Mouse (Mus musculus) adrenal gland, adult 18-20 months (tissue): ENCODE measurements around the gene Tbx3. TPM values are rescaled to one million over a fixed set of nuclear protein-coding genes. Genes with fewer than 3 reads are reported as not detected.

ENCODE experiments used
- DNase-seq, 2 experiments: peaks; one replicate each; pipeline ENCODE4 v3.0.0; 2021 to 2022; ENCODE audit warnings: low spot score in 2 of 2
- total RNA-seq, 2 experiments: library from RNA; stranded (reverse); gene quantifications; 1 replicate in 1 of 2; 2 replicates in 1 of 2; pipeline ENCODE4 v1.2.3; 2021

Tbx3 gene
- total RNA-seq, 2 experiments from 2014 or later = 298 to 307 TPM

DNA sequence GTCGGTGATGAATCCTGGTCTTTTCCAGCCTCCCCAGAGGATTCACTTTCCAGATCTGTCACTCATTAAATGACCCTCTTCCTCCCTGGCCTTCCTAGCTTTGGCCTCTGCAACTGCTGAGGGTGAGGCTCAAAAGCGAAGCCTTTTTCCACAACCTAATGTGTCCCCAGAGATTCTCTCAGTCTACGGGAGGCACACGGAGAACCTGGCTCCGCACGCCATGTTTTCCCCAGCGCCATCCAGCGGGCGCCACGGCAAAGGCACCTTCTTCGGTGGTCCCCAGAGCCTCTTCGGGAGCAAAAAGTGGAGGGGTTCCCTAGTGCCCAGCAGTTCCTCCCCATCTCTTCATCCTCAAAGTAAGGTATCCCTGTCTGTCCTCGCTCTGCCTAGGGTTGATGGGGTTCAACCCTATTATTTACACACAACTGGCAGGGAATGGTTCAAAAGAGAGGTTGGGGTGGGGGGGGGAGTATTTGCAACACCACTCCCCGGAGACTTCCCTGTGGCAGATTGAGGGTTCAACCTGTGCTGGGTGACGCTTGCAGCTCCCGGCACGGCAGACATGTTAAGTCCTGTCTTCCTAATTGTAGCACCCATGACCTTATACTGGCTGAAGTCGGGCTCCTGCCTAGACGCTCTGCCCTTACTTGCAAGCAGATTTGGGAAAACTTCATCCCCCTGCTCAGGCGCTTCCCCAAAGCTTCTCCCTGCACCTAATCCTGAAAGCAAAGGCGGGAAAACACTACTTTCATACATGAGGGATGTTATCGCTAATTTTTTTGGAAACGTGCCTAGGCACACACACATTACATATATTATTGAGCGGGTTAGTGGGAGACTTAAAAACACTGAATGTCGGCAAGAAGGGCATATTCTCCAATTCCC lies 9.7 kb upstream of the Tbx3 start:
- no peak for DNase-seq

- no peak for DNase-seq
These were observed 9.0 kb upstream of the Tbx3 start for GRCm38 (mm10) chr5:119661474-119661873.

- no peak for DNase-seq
These were observed 8.1 kb upstream of the Tbx3 start for GRCm38 (mm10) chr5:119662326-119662725.

DNA sequence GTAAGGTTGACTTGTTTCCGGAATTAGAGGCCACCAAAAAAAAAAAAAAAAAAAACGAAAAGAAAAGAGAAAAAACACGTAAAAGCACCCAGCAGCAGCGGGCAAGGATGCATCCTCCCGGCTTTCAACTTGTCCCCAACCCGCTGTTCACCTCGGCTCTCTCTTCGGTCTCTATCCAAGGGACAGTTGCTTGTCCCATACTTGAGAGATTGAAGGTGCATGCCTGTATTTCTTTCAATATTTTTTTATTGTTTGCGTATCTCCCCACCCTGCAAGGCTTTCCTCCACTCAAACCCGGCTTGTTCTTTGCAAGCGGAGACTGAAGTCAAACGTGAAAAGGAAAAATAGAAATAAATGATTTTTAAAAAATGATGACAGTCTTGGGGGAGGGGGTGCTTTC lies 7.7 kb upstream of the Tbx3 start:
- no peak for DNase-seq

GRCm38 (mm10) chr5:119663241-119663640 lies 7.2 kb upstream of the Tbx3 start:
- peak in 1 of 2 experiments; percentile 21 for DNase-seq

DNA sequence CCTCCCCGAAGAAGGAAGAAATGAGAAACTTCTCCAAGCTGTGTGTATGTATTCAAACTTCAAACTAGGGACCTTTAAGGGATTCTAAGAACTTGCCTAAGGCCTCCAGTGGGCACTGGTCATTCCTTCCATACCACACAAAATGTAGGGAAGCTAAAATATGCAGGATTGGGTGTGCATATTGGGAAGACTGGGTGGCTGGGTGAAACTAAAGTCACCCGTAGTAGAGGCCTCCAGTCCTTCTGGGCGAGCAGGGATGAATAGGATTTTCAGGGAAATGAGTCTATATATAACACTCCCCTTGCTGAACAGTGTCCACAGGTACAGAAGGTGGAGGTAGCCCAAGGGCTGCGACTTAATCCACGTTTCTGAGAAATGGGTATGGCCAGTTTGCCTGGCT lies 6.7 kb upstream of the Tbx3 start:
- DNase-seq = no peak

GRCm38 (mm10) chr5:119665739-119666138 lies 4.7 kb upstream of the Tbx3 start:
- DNase-seq = no peak

DNA sequence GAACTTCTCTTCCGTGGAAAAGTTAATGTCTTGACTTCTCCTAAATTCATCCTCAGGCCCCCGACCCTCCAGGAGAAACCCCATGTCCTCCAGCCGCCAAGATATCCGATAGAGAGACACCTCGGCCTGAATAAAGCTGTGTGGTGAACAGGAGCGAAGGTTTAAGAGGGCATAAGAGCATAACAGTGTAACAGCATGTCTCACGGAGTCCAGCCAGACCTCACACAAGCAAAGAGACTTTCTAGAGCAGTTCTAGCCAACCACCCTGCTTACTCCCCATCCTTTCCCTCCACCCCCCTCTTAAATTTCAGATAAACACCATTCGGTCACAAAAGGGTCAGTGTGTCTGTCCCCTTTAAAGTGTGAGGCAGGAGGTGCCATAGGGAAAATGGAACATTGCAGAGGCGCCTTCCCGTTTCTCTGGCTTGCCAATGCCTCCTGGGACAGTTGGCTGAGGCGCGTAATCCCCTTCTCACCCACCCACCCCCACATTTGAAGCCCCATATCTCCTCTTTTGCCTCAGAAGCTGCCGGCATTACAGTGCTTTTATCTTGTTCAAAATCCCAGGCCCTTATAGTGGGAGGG lies 3.0 kb upstream of the Tbx3 start:
- no peak for DNase-seq

DNA sequence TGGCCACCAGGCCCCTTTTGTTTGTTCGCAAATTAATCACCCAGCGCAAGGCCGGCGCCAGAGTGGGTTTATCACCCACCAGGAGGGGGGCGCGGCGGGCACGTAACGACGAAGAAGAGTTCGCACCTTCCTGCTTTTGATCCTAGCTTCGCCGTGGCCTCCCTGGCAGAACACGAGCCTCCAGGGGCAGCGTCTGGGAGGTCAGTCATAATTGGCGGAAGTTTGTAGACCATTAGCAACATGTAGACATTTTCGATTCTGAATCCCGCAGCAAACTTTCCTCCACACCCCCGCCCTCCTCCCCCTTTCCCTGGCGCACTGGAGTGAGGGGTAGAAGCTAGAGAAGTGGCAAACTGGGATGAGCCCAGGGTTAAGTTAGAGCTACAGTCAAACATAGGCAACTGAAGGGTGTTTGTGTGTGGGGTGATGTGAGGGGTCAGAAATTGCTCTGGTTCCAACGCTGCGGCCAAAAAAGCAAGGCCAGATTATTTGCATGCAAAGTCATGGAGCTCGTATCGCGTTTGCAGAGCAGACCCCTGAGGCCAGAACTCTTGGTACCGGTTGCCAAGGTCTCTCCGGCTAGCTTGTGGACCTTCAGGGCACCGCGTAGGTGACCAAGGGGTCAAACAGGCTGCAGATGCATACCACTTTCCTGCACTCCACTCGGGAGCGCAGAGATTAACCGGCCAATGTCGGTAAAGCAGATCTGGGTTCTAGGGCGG lies 2.1 kb upstream of the Tbx3 start:
- peak in 1 of 2 experiments; percentile 47 for DNase-seq

DNA sequence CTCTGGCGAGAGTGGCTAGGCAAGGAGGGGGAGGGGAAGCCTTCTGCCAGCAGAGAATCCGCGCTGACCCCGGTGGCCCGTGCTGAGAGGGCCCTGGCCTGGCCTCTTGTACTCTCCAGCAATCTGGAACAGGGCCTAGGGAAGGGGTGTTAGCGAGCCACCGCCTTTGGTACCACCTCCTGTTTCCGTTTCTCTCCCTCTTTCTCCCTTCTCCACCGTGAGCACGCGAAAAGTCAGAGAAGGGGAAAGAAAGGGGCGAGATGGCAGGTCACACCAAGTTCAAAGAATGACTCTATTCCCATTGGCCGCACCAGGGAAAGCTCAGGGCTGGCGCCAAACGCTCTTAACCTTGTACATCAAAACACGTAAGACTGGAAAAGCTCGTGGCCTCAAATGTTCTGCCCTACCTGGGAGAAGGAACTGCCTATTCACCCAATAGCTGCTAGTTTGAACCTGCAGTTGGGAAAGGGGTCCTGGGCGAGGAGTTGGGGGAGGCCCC lies 1.5 kb upstream of the Tbx3 start:
- DNase-seq = peak in 1 of 2 experiments; percentile 57

DNA sequence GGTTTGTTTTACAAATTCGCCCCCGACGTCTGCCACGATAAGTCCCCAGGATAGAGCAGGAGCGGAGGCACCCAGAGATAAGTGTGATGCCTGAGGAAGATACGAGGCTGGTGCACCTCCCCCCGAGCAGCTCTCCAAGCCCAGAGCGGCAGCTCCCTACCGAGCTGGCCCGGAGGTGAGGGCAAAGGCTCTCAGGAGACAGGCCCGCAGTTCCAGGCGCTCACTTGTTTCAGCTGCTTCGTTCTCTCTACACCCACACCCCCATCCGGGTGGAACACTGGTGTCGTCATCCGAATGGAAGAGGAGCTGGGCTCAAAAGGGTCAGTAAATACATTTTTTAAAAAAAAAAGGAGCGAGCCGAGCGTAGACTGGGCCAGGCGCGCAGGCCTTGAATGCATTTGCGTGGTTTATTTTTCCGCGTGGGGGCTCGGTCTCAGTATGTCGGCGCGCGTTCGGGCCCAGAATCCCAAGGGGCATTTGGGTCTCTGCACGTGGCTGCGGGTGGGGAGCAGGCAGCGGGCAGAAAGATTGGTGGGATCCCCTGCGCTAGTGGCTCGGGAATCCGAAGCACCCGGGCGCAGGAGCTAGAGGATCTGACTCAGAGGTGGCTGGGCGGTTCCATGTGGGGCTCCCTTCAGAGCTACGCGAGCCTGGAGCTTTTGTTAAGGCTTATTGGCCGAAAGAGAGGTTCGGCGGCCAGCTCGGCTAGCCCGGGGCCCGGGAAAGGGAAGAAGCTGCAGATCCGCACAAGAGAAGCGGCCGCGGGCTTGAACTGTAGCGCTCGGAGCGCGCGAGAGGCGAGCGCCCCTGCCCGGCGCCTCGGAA lies 516 bp upstream of the Tbx3 start:
- DNase-seq = peak; percentile 56 to 69

DNA sequence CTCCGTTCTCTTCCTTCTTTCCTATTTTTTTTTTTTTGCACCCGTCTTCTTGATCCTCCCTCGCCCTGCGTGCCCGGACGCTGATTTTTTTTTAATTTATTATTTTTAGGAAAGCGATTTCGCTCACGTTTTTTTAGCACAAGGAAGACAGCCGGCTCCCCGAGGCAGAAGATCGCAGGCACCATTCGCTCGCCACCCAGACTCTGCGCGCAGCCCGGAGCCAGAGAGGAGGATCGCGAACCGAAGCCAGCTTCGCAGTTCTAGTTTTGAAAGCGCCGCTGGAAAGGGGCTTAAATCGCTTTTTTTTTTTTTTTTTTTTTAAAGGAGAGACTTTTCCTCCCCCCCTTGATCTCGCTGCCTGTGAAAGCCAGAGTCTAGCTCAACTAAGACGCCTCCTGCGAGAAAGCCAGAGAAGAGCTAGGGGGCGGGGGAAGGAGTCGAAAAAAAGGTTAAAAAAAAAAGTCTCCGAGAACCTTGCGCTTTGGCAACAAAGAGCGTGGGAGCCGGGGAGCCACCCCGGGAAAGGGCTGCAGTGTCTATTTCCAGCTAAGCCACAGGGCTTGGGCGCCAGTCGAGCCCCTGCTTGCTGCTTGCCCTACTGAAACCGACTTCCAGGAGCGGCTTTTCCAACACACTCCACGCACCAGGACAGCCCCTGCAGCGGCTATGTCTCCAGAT lies 794 bp downstream of the Tbx3 start:
- peak; percentile 67 to 68 for DNase-seq

DNA sequence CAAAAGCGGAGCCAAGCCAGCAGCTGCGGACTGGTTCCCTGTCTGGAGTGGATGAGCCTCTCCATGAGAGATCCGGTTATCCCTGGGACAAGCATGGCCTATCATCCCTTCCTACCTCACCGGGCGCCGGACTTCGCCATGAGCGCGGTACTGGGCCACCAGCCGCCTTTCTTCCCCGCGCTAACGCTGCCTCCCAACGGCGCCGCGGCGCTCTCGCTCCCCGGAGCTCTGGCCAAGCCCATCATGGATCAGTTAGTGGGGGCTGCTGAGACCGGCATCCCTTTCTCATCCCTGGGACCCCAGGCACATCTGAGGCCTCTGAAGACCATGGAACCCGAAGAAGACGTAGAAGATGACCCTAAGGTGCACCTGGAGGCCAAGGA lies 1.5 kb downstream of the Tbx3 start:
- DNase-seq = peak; percentile 41 to 42

DNA sequence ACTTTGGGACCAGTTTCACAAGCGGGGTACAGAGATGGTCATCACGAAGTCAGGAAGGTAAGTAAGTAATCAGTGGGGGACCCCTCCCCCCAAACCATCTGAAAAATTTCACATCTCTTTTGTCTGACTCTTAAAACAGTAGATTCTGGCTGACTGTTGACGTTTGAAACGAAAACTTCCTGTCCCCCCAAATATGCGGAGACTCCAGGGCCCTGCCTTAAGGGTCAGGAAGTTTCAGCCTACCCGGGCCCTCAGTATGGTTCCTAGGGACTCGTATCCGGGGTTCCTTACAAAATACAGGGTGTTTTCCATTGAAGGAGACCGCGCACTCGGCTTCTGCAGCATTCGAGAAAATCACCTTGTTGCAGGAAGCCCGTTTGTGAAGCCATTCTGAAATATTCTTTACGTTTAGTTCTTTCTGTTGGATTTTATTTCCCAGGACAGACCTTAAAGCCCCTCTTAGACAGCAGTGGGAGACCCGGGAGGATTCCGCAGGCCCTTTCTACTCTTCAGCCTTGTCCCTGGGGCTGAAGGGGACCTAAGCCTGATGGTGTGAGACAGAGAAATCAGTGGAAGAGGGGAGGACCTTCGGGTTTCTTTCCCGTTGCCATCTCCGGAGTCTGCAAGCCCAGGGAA lies 2.0 kb downstream of the Tbx3 start:
- DNase-seq = peak in 1 of 2 experiments; percentile 23

DNA sequence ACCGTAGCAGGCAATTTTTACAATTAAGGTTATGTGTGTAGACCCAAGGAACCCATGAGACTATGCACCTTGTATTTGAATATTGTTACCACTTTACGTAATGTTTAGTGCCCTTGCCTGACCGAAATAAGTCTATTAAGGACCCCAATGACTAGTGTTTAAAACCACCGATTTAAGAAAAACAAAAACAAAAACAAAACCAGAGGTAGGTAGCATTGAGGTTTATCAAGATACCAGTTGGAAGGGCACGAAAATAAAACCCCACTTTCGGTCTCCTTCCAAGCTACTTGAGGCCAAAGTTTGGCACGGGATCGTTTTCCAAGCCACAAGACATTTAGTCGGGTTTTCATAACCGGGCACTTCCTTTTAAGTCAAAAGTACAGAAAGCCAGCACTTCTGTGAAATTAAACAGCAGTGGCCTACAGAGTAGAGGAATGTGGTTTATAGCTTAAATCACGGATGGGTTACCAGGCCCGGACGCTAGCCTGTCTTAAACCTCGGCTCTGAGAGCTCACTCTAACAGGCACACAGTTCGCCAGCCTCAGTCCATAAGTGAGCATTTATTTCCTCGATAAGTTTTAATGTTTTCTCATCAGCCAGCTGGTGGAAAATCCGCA lies 2.6 kb downstream of the Tbx3 start:
- DNase-seq = peak in 1 of 2 experiments; percentile 23

DNA sequence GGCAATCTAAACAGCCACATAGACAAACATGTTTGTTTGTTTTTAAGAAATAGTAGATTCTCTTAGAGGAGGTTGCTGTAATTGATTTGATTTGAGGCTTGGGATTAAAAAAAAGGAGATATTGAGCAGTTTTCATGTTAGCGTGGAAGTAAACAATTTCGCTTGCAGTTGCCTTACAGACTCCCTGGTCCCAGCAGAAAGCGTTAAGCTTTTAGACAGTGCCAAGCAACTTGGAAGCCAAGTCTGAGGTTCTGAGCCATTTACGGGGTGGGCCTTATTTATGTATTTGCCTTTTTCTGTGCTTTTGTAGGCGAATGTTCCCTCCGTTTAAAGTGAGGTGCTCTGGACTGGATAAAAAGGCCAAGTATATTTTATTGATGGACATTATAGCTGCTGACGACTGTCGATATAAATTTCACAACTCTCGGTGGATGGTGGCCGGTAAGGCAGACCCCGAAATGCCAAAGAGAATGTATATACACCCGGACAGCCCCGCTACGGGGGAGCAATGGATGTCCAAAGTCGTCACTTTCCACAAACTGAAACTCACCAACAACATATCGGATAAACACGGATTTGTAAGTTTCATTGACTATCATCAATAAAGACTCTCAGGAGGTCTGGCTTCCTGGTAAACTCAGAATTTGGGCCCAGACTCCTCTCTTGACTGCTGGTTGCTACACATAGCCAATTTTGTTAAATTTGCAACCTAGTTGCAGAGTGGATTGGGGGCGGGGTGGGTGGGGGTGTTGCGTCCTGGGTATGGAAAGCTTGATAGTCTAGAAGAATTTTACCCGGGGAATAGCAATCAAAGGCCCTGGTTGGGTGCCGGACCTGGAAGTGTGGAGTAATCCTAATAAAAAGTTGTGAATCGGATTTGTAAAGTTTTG lies 3.5 kb downstream of the Tbx3 start:
- peak in 1 of 2 experiments; percentile 20 for DNase-seq

GRCm38 (mm10) chr5:119674606-119675330 lies 4.3 kb downstream of the Tbx3 start:
- DNase-seq = no peak

DNA sequence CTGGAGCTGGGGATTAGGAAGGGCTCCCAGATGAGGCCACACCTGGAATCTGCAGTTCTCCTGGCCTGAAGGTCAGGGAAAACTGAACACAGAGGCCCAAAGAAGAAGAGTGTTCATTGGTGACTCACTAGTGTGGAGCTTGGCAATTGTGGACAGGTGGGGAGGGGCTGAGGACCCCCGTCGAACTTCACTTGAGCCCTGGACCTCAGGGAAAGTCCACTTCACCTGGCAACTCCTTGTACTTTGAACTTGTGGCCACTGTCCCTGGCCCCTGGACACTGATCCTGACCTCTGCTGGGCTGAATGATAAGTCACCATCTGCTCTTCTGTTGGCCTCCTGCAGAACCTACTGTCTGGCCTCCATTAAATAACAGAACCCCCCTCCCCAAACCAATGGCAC lies 5.8 kb downstream of the Tbx3 start:
- peak in 1 of 2 experiments; percentile 41 for DNase-seq
